Mouse (Mus musculus): Measurements from ENCODE around the gene Olfr206. TPM values are rescaled to one million over a fixed set of nuclear protein-coding genes. Genes with fewer than 3 reads are reported as not detected.
"Not testable (repeated sequence)": the region's sequence is repeated elsewhere in the genome, so short reads cannot be mapped to it uniquely, and the experiment has no call there.

The Olfr206 gene
- not detected for total RNA-seq (2021)
- long read RNA-seq, experiment 1 = 0 reads
- long read RNA-seq, experiment 2 = 0 reads

DNA sequence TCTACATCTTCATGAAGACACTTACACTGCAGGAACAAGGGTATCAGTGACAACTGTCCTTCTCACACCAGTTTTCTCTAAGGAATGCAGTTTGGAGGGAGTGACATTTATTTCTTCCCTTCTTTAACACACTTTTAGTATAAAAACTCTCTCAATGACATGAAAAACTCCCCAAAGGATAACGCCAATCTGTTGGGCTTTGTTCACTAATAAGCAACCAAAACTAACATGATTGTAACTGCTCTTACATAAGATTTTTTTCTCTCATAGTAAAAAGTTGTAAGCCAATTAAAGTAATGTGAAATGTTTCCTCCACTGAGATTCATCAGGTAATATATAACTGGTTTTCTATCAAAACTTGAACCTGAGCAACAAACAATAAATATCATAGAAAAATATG, at the start of gene Olfr206:
Gene Olfr206 (minus strand): TSS at position 101 of the 400 bp plus-strand sequence.
- no peak for DNase-seq
- intact Hi-C loops (cut with DNase I) = no loop called here

- intact Hi-C loops (cut with DNase I) = no loop called here
- DNase-seq = no peak
Measured at GRCm38 (mm10) chr16:59393300-59393699, 44.3 kb upstream of the Olfr206 start.

DNA sequence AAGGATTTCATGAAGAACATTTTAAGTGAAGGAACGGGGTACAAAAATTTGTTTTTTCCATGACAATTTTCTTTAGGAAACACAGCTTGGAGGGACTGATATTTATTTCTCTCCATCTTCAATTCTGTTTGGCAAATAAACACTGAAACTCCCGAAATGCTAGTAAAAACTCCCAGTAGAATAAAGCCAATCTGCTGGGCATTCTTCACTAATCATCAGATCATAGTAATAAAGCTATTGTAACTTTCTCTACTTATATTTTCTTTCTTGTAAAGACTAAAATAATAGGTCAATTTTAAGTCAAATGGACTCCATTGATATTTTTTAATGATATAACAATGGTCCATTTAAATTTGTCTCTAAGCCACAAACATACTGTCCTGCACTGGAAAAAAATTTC, 14.8 kb upstream of the Olfr206 start, which contains the start of gene Olfr209:
Gene Olfr209 (minus strand): TSS at position 101 of the 400 bp plus-strand sequence.
- no peak for DNase-seq
- intact Hi-C loops (cut with DNase I) = no loop called here

DNA sequence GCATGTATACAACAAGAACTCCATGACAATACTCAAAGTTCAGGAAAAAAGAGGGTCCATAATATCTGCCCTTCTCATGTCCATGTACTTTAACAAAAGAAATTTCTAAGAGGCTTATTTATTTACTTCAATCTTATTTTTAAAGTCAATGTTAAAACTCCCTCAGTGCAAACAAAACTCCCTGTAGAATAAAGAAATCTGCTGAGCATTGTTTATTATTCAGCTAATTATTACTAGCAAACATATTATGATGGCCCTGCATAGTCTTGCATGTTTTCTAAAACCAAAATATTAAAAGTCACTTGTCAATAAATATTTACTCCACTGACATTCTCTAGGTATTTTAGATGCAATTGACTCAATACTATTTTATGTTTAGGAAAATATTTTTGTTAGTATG, 18.0 kb downstream of the Olfr206 start, which contains the start of gene Olfr205:
Gene Olfr205 (minus strand): TSS at position 101 of the 400 bp plus-strand sequence.
- intact Hi-C loops (cut with DNase I) = no loop called here
- DNase-seq = no peak

DNA sequence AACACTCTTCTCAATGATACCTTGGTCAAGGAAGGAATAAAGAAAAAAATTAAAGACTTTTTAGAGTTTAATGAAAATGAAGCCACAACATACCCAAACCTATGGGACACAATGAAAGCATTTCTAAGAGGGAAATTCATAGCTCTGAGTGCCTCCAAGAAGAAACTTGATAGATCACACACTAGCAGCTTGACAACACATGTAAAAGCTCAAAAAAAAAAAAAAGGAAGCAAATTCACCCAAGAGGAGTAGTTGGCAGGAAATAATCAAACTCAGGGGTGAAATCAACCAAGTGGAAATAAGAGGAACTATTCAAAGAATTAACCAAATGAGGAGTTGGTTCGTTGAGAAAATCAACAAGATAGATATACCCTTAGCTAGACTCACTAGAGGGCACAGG, 25.8 kb downstream of the Olfr206 start:
- DNase-seq; intact Hi-C loops (cut with DNase I): not testable (repeated sequence)

DNA sequence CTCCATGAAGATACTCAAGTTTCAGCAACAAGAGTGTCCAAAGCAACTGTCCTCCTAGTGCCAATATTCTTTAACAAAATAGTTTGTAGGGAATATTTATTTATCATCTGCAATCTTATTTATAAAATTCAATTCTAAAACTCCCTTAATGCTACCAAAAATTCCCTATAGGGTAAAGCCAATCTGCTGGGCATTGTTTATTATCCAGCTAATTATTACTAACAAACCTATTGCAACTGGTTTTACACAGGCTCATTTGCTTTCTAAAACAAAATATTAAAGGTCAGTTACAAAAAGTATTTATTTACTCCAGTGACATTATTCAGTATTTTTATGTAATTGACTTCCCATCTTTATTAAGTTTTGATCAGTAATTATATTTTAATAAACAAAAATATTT, 30.9 kb downstream of the Olfr206 start, which contains the start of gene Olfr204:
Gene Olfr204 (minus strand): TSS at position 101 of the 400 bp plus-strand sequence.
- no peak for DNase-seq
- intact Hi-C loops (cut with DNase I) = no loop called here

GRCm38 (mm10) chr16:59298581-59298980, 50.5 kb downstream of the Olfr206 start, which contains the start of gene Olfr203:
Gene Olfr203, plus strand, starts transcription at chr16:59298881.
- DNase-seq = no peak
- intact Hi-C loops (cut with DNase I) = no loop called here

Other genes starting within 250 kb of the Olfr206 start
- not detected for gene Olfr193, start 237.4 kb downstream of the Olfr206 start, total RNA-seq (2021)
- gene Olfr194, start 228.2 kb downstream of the Olfr206 start, total RNA-seq (2021) = not detected
- gene Olfr195, start 202.2 kb downstream of the Olfr206 start, total RNA-seq (2021) = not detected
- gene Olfr196, start 178.8 kb downstream of the Olfr206 start, total RNA-seq (2021) = not detected
- gene Olfr198, start 145.7 kb downstream of the Olfr206 start, total RNA-seq (2021) = not detected
- not detected for gene Olfr199, start 129.5 kb downstream of the Olfr206 start, total RNA-seq (2021)
- gene Olfr201, start 76.6 kb downstream of the Olfr206 start, total RNA-seq (2021) = not detected
- gene Olfr202, start 62.5 kb downstream of the Olfr206 start, total RNA-seq (2021) = not detected
- not detected for gene Olfr203, start 50.4 kb downstream of the Olfr206 start, total RNA-seq (2021)
- not detected for gene Olfr204, start 31.0 kb downstream of the Olfr206 start, total RNA-seq (2021)
- not detected for gene Olfr205, start 18.1 kb downstream of the Olfr206 start, total RNA-seq (2021)
- not detected for gene Olfr209, start 14.7 kb upstream of the Olfr206 start, total RNA-seq (2021)
- not detected for gene Gabrr3, start 58.1 kb upstream of the Olfr206 start, total RNA-seq (2021)
- gene Riox2, start 122.5 kb upstream of the Olfr206 start, total RNA-seq (2021) = 10 to 100 TPM; 12.7 to 12.9 TPM

Measured in heart, postnatal 14 days (tissue).